Mouse (Mus musculus) lung, postnatal 0 days (tissue): ENCODE measurements around the gene Mllt3.

Source experiments
- CTCF ChIP-seq: IDR thresholded peaks from 2 replicates; pipeline ENCODE4 v1.5.1; 2016; ENCODE audit warnings: antibody characterized with exemption, mild to moderate bottlenecking
- EP300 ChIP-seq: IDR thresholded peaks from 2 replicates; pipeline ENCODE4 v1.6.1; 2016; ENCODE audit warnings: antibody characterized with exemption, mild to moderate bottlenecking, control low read depth

GRCm38 (mm10) chr4:88012774-88013173 is 20.4 kb downstream of the Mllt3 start:
- TF ChIP-seq EP300 (no peak), CTCF (no peak)
